Mouse (Mus musculus): ENCODE measurements around the gene Foxa1.

- TF ChIP-seq CTCF (IDR thresholded peaks at IDR 0.05; ENCODE audit: insufficient read depth, low read depth, low read length) (no peak), POLR2A (IDR thresholded peaks at IDR 0.05; ENCODE audit: insufficient read depth, low read depth, low read length) (no peak)
Measured at GRCm38 (mm10) chr12:57508938-57509337, 37.8 kb downstream of the Foxa1 start.
